Mouse (Mus musculus) liver, postnatal 0 days (tissue): ENCODE measurements around the gene Marc1. TPM values are rescaled to one million over a fixed set of nuclear protein-coding genes. Genes with fewer than 3 reads are reported as not detected.
A peak's percentile ranks its signal among the peaks of the same experiment; 100 is the strongest.

Experiments used
- ATAC-seq: fragments of 200-750 bp; cut with Nextera tagmentation; 2 replicates; pipeline ENCODE4 v1.8.0; 2017; ENCODE audit warnings: mild to moderate bottlenecking, moderate library complexity
- DNase-seq: peaks from one replicate; pipeline ENCODE4 v3.0.0-alpha.2; 2016
- H3K27ac ChIP-seq: fragments of 300-500 bp; sonication (generic); 2 replicates; pipeline ENCODE4 v1.5.1; 2014; ENCODE audit warnings: antibody characterized with exemption, moderate library complexity, mild to moderate bottlenecking, low read depth
- H3K27me3 ChIP-seq: fragments of 300-500 bp; sonication (generic); 2 replicates; pipeline ENCODE4 v1.6.1; 2014; ENCODE audit warnings: low read length, control low read depth, mixed read lengths; ENCODE audit not compliant: insufficient read depth
- H3K36me3 ChIP-seq: fragments of 300-500 bp; sonication (generic); replicated peaks from 2 replicates; pipeline ENCODE4 v1.6.1; 2014; ENCODE audit warnings: mild to moderate bottlenecking, control low read depth, low read length, moderate library complexity, mixed read lengths; ENCODE audit not compliant: insufficient read depth
- H3K4me1 ChIP-seq: fragments of 300-500 bp; sonication (generic); 2 replicates; pipeline ENCODE4 v1.6.1; 2014; ENCODE audit warnings: antibody characterized with exemption, mild to moderate bottlenecking, control low read depth; ENCODE audit not compliant: insufficient read depth
- H3K4me2 ChIP-seq: fragments of 300-500 bp; sonication (generic); 2 replicates; pipeline ENCODE4 v1.6.1; 2014; ENCODE audit warnings: low read depth, mild to moderate bottlenecking, low read length, moderate library complexity, mixed read lengths
- H3K4me3 ChIP-seq: fragments of 300-500 bp; sonication (generic); 2 replicates; pipeline ENCODE4 v1.5.1; 2014; ENCODE audit warnings: low read depth, low read length
- H3K9ac ChIP-seq: fragments of 300-500 bp; sonication (generic); replicated peaks from 2 replicates; pipeline ENCODE4 v1.6.1; 2014; ENCODE audit warnings: mild to moderate bottlenecking, moderate library complexity
- H3K9me3 ChIP-seq: fragments of 300-500 bp; sonication (generic); 2 replicates; pipeline ENCODE4 v1.6.1; 2016; ENCODE audit warnings: mild to moderate bottlenecking, control low read depth, low read length, mixed read lengths
- CTCF ChIP-seq: sonication (generic); IDR thresholded peaks from 2 replicates; pipeline ENCODE4 v1.5.1; 2016; ENCODE audit warnings: antibody characterized with exemption, low read depth
- EP300 ChIP-seq: IDR thresholded peaks from 2 replicates; pipeline ENCODE4 v1.6.1; 2016; ENCODE audit warnings: antibody characterized with exemption, low read depth, mild to moderate bottlenecking
- WGBS: fragments of 180-500 bp; shearing (Covaris S2); extraction: QIAGEN DNeasy Blood & Tissue Kit; methylation state at CpG from one replicate; pipeline ENCODE4 v1.1.7; 2014; ENCODE audit not compliant: insufficient replicate concordance; 5-methylcytosine and 5-hydroxymethylcytosine counted together
- polyA plus RNA-seq: library from polyadenylated mRNA; unstranded; fragments of >200 nt; fragmentation: Nextera tagmentation; extraction: Ambion mirVana; gene quantifications from 2 replicates; pipeline ENCODE4 v1.2.1, GENCODE M21; 2015

Gene Marc1
- 204 and 234 TPM in 2 replicates for polyA plus RNA-seq

DNA sequence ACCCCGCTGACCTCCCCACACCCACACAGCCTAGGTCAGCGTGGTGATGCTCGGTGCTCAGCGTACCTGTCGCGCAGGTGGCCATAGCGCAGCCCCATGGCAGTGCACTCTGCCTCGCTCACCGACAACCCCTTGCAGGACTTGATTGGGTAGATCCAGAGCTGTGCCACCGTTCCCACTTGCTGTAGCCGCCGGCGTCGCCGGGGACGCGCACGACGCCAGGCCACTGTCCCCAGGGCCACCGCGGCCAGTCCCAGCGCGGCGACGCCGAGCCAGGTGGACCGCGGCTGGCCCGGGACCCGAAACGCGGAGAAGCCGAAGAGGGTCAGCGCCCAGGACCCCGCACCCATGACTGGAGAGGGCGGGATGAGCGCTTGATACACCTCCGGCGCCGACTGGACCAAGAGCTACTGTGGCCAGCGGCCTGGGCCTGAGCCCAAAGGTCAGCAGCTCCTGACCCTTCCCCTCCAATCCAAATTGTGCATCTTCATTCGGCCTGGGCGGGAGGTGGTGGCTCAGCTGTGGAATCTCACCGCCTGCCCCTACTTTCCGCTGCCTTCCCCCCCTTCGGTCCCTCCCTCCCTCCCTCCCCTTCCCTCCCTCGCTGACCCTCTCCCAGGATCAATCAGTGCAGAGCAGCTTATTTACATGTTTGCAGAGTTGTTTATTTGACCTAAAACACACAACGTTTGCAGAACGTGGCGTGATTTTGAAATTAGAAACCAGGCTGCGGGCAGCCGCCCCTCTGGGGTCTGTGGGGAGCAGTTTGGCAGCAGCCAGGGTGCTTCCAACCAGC, at the start of gene Marc1:
Gene Marc1, minus strand, starts transcription at position 534 of the 796 bp plus-strand sequence.
- Histone ChIP-seq H3K4me2 (peak within 1 kb of the TSS; percentile 59), H3K9ac (peak within 1 kb of the TSS; percentile 82), H3K4me1 (peaks cover 4% of the 10 kb centered on the region; the same call in 1 of the 2 replicates), H3K36me3 (peaks cover 13% of the 10 kb centered on the region), H3K27me3 (no peaks in the 10 kb centered on the region), H3K9me3 (no peaks in the 10 kb centered on the region), H3K27ac (peak within 1 kb of the TSS; percentile 96), H3K4me3 (peak within 1 kb of the TSS; percentile 51)
- 17% methylated on average over 50 of the region's 52 CpGs for WGBS
- DNase-seq (peak; percentile 80), ATAC-seq (peak; percentile 81)
- no peak for TF ChIP-seq CTCF
- TF ChIP-seq EP300 = peak; percentile 13; the same call in 1 of the 2 replicates

DNA sequence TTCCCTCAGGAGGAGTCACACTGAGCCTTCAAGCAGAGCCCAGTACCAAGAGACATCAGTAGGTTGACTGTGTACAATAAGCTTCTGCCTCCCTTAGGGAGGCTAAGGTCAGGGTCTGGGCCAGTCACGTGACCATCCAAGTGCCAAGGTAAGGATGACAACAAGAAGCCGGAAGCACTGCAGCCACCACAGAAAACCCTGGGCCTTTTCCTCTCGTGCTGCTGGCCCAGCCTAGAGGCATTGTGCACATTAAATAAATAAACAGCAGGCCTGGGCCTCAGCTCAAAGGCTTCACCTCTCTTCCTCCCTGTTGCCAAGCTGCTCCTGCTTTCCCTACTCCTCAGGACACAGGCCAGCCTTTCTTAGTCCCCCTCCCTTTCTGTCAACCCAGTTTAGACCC, 49.2 kb upstream of the Marc1 start:
- DNase-seq (no peak), ATAC-seq (no peak)
- WGBS = 46% methylated on average over 3 of the region's 3 CpGs
- no peaks in the 10 kb centered on the region for H3K27me3 ChIP-seq
- H3K4me3 ChIP-seq = no peak overlapping the region
- H3K9me3 ChIP-seq = no peaks in the 10 kb centered on the region
- TF ChIP-seq CTCF = no peak
- TF ChIP-seq EP300 = no peak
- H3K27ac ChIP-seq = no peak overlapping the region
- no peak overlapping the region for H3K9ac ChIP-seq
- no peak overlapping the region for H3K4me2 ChIP-seq
- no peaks in the 10 kb centered on the region for H3K36me3 ChIP-seq
- peaks cover 21% of the 10 kb centered on the region for H3K4me1 ChIP-seq

DNA sequence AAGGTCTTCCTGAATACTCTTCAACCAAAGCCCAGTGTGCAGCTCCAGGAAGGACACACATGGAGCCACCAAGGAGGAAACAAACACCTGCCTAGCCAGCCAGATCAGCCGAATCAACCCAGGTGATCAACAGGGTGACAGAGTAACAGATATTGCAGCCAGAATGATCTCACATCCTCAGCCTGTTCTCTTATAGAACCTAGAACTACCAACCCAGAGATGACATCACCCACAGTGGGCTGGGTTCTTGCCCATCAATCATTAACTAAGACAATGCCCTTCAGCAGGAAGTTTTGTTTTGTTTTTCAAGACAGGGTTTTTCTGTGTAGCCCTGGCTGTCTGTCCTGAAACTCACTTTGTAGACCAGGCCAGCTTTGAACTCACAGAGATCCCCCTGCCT, 47.1 kb upstream of the Marc1 start:
- peak overlapping the region; percentile 44; the same call in 1 of the 2 replicates for H3K27ac ChIP-seq
- TF ChIP-seq EP300 (no peak), CTCF (no peak)
- no peak overlapping the region for H3K4me3 ChIP-seq
- no peaks in the 10 kb centered on the region for H3K27me3 ChIP-seq
- DNase-seq (no peak), ATAC-seq (peak; percentile 85)
- WGBS = 42% methylated on average over 1 of the region's 1 CpGs
- no peak overlapping the region for H3K9ac ChIP-seq
- no peaks in the 10 kb centered on the region for H3K9me3 ChIP-seq
- H3K4me1 ChIP-seq = peaks cover 29% of the 10 kb centered on the region
- no peaks in the 10 kb centered on the region for H3K36me3 ChIP-seq
- H3K4me2 ChIP-seq = no peak overlapping the region

DNA sequence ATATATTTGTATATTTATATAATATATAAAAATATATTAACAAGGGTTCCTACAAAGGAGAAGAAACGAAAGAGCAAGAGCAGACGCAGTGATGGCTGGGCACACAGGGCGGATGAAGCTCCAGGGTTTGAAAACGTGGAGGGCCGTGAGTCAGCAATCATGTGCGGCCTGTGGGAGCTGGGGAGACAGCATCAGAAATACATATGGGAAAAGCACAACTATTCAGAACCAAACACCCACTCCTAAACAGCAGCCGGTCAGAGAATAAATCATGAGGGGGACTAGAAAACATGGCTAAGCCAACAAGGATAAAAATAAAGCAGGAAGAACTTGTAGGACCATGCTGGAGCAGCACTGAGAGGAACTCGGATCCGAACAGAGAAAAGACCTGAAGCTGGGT, 46.1 kb upstream of the Marc1 start:
- ATAC-seq (no peak), DNase-seq (no peak)
- peaks cover 29% of the 10 kb centered on the region for H3K4me1 ChIP-seq
- H3K36me3 ChIP-seq = no peaks in the 10 kb centered on the region
- H3K4me3 ChIP-seq = no peak overlapping the region
- 74% methylated on average over 9 of the region's 9 CpGs for whole genome bisulfite sequencing
- H3K27me3 ChIP-seq = no peaks in the 10 kb centered on the region
- TF ChIP-seq EP300 = no peak
- no peak for TF ChIP-seq CTCF
- no peaks in the 10 kb centered on the region for H3K9me3 ChIP-seq
- no peak overlapping the region for H3K4me2 ChIP-seq
- no peak overlapping the region for H3K9ac ChIP-seq
- peak overlapping the region; percentile 44; the same call in 1 of the 2 replicates for H3K27ac ChIP-seq

DNA sequence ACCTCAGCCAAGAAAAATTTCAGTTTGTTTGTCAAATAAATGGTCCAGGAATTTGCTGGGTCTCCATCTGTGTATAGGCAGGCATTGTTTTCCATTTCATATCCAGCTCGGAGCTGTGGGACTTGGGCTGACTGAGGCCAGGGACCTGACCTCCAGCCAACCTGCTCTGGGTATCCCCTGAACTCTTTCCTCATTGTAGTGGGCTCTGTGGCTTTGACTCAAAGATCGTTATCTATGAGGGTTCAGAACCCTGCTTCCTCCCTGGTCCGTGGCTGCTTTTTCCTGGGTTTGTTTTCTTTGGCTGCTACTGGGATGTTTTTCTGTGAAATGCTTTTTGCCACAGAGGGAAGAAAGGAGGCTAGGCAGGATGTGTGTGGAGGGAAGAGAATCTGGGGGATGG, 42.8 kb upstream of the Marc1 start:
- ATAC-seq (no peak), DNase-seq (no peak)
- H3K9ac ChIP-seq = peak overlapping the region; percentile 27; the same call in 1 of the 2 replicates
- H3K4me1 ChIP-seq = peaks cover 17% of the 10 kb centered on the region
- H3K36me3 ChIP-seq = no peaks in the 10 kb centered on the region
- no peaks in the 10 kb centered on the region for H3K9me3 ChIP-seq
- peak overlapping the region; percentile 98 for H3K27ac ChIP-seq
- peak overlapping the region; percentile 50; the same call in 1 of the 2 replicates for H3K4me2 ChIP-seq
- no peaks in the 10 kb centered on the region for H3K27me3 ChIP-seq
- H3K4me3 ChIP-seq = no peak overlapping the region
- TF ChIP-seq EP300 = no peak
- TF ChIP-seq CTCF = no peak
- WGBS = 26% methylated on average over 3 of the region's 3 CpGs

DNA sequence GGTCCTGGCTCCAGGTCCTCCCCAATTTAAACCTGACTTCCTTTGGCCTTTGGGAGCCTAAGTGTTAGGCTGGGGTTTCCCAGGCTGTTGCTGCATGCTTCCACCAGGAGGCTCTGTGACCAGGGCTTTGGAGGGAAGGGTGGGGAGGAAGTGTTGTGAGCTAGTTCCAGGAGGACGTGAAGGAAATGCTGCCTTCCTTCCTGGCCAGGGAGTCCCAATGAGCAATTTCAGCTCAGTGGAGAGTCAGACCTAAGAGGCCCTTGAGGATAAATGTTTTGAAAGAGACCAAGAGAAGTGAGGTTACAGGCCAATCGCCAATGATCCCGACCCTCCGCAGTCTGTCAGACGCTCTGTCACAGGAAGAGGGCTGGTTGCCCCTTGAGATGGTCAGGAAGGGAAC, 42.2 kb upstream of the Marc1 start:
- ATAC-seq (peak; percentile 20), DNase-seq (peak; percentile 62)
- Histone ChIP-seq H3K4me3 (no peak overlapping the region), H3K4me2 (peak overlapping the region; percentile 50), H3K27me3 (no peaks in the 10 kb centered on the region), H3K36me3 (no peaks in the 10 kb centered on the region), H3K27ac (peak overlapping the region; percentile 98), H3K9me3 (no peaks in the 10 kb centered on the region), H3K4me1 (peaks cover 17% of the 10 kb centered on the region), H3K9ac (peak overlapping the region; percentile 27)
- WGBS = 14% methylated on average over 5 of the region's 5 CpGs
- TF ChIP-seq CTCF (peak; percentile 91), EP300 (no peak)
